Mouse (Mus musculus): Measurements from ENCODE around the gene Ppib. TPM values are rescaled to one million over a fixed set of nuclear protein-coding genes. Genes with fewer than 3 reads are reported as not detected.

The Ppib gene
- polyA plus RNA-seq, 1 experiment from 2014 or later: 843 TPM

DNA sequence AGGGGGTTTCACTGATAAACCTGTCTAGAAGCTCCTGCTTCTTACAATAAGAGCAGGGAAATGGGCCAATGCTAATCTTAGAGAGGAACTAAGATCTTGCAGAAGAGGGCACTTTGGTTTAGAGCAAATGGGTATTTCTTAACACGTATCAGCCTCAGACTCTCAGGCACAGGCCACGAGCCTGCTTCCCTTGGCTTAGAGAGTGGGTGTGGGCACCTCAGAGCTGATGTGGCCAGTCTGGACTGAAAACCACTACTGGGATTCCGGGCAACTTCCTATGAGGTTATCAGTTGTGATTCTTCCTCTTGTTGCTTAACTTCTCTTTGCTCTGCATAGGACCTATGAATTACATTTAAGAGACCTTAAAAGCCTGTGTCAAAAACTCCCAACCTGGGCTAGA lies 54.3 kb downstream of the Ppib start:
- no peak overlapping the region for H3K4me2 ChIP-seq (replicated peaks; ENCODE audit: low read depth)
- WGBS: 80% methylated on average over 3 of the region's 3 CpGs
- H3K9ac ChIP-seq (ENCODE audit: low read length): no peak overlapping the region
- no peak overlapping the region for H3K4me3 ChIP-seq (ENCODE audit: low read depth, low read length)
- no peaks in the 10 kb centered on the region for H3K4me1 ChIP-seq (replicated peaks; ENCODE audit: control insufficient read depth, insufficient read depth)
- H3K36me3 ChIP-seq (ENCODE audit: control insufficient read depth, insufficient read depth, low read length): no peaks in the 10 kb centered on the region
- no peaks in the 10 kb centered on the region for H3K27me3 ChIP-seq (ENCODE audit: control insufficient read depth, insufficient read depth, low read length)
- ATAC-seq (ENCODE audit: low FRiP score, low TSS enrichment): no peak
- TF ChIP-seq EP300 (optimal IDR thresholded peaks at IDR 0.05): no peak
- TF ChIP-seq CTCF (IDR thresholded peaks at IDR 0.05; ENCODE audit: low read depth): no peak
- no peak for DNase-seq (ENCODE audit: low spot score)
- no peaks in the 10 kb centered on the region for H3K9me3 ChIP-seq (ENCODE audit: control insufficient read depth, low read length)
- H3K27ac ChIP-seq (replicated peaks): no peak overlapping the region

Other genes starting within 250 kb of the Ppib start
- 2.4 and 2.7 TPM in 2 replicates for gene Zfp609, start 232.7 kb upstream of the Ppib start, polyA plus RNA-seq (2015; fragmentation: Nextera tagmentation; extraction: Ambion mirVana)
- 37.5 and 48.6 TPM in 2 replicates for gene Pclaf, start 170.0 kb upstream of the Ppib start, polyA plus RNA-seq (2015; fragmentation: Nextera tagmentation; extraction: Ambion mirVana)
- 14.7 and 16.8 TPM in 2 replicates for gene Trip4, start 151.4 kb upstream of the Ppib start, polyA plus RNA-seq (2015; fragmentation: Nextera tagmentation; extraction: Ambion mirVana)
- gene Csnk1g1, start 151.3 kb upstream of the Ppib start, polyA plus RNA-seq (2015; fragmentation: Nextera tagmentation; extraction: Ambion mirVana): 5.6 and 6.3 TPM in 2 replicates
- 1.5 TPM in 2 replicates for gene Snx22, start 9.5 kb downstream of the Ppib start, polyA plus RNA-seq (2015; fragmentation: Nextera tagmentation; extraction: Ambion mirVana)
- 77.5 and 77.6 TPM in 2 replicates for gene Snx1, start 66.4 kb downstream of the Ppib start, polyA plus RNA-seq (2015; fragmentation: Nextera tagmentation; extraction: Ambion mirVana)
- gene Ciao2a, start 66.4 kb downstream of the Ppib start, polyA plus RNA-seq (2015; fragmentation: Nextera tagmentation; extraction: Ambion mirVana): 131 and 138 TPM in 2 replicates
- gene Dapk2, start 98.0 kb downstream of the Ppib start, polyA plus RNA-seq (2015; fragmentation: Nextera tagmentation; extraction: Ambion mirVana): 11.8 and 13.2 TPM in 2 replicates

All from stomach, postnatal 0 days (tissue).